Mouse (Mus musculus) cortical plate, adult 2 months (tissue): ENCODE results near the gene Bcr.

Experiments used
- CTCF ChIP-seq: fragments of 200-500 bp; IDR thresholded peaks from 2 replicates; pipeline ENCODE4 v1.5.1; 2011; ENCODE audit warnings: mild to moderate bottlenecking, control low read depth, low read length; ENCODE audit not compliant: insufficient read depth; ENCODE audit errors: extremely low read depth
- POLR2A ChIP-seq: fragments of 200-500 bp; IDR thresholded peaks from 2 replicates; pipeline ENCODE4 v1.6.1; 2011; ENCODE audit warnings: mild to moderate bottlenecking, low read length, control low read depth; ENCODE audit not compliant: insufficient read depth; ENCODE audit errors: extremely low read depth

DNA sequence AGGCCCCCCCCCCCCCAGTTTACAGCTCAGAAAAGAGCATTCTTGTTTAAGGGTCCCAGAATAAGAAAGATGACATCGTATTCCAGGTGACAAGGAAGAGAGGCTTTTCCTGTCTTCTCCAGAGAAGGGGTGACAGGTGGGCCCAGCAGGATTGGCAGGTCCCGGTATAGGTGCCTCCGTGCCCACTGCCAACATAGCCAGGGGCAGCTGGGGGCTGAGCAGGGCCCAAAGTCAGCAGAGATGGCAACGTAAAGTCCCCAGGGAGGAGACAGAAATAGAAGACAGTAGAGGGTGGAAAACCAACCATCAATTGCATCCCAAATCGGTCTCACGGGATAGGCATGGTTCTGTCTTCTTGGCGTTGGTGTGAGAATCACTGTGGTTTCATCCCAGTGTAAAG lies 11.7 kb upstream of the Bcr start:
- TF ChIP-seq POLR2A = no peak
- no peak for TF ChIP-seq CTCF
